Mouse (Mus musculus): ENCODE measurements around the gene Dnal4. TPM values are rescaled to one million over a fixed set of nuclear protein-coding genes. Genes with fewer than 3 reads are reported as not detected.

Dnal4 gene
- total RNA-seq, 1 experiment from 2014 or later = 16.0 TPM

DNA sequence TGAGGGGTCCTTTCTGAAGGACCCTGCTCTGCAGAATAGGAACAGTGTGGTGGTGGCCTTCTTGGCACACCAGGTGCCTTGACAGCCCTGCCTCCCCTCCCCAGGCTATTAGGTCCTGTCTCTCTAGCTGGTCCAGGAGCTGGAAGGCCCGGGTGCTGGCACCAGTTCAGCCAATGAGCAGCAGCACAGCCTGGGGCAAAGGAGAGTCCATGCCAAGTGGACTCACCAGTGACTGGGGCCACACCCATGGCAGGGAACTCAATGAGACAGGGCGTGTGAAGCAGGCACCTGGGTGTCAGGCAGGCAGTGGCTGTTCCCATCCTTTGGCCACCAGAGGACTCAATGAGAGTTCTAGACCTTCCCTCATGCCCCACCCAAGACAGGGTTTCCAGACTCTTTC, 12.3 kb downstream of the Dnal4 start:
- ATAC-seq (replicated peaks; ENCODE audit: low read depth, poor library complexity, severe bottlenecking) = no peak

DNA sequence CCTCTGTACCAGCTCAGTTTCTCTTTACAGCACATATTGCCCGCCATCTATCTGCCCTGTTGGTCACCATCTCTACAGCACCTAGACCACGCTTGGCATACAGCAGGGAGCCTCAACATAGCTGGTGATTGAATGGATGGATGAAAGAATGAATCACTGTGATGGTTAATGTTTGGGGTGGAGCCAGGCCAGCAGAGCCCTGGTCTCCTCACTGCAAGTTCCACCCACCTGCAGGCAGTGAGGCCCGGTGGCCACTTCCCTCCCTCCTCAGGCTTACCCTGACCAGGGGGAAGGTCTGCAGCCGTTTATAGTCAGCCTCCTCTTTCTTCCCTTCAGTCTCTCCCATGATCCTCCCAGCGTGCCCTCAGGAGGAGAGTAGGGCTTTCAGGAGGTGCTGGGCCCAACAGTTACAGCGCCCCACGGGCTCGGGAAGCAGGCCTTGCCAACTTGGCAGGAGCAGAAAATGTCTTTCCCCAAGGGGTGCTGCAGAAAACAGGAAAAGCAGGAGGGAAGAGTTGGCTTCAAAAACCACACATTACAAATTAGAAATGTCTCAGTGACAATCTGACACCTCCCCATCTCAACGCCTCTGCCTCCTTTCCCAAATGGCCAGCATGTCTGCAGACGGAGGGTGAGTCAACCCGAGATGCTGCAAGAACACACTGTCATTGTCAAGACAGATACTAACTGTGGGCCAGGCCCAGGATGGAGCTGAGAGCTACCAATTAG, 12.9 kb downstream of the Dnal4 start:
- no peak for ATAC-seq (replicated peaks; ENCODE audit: low read depth, poor library complexity, severe bottlenecking)

DNA sequence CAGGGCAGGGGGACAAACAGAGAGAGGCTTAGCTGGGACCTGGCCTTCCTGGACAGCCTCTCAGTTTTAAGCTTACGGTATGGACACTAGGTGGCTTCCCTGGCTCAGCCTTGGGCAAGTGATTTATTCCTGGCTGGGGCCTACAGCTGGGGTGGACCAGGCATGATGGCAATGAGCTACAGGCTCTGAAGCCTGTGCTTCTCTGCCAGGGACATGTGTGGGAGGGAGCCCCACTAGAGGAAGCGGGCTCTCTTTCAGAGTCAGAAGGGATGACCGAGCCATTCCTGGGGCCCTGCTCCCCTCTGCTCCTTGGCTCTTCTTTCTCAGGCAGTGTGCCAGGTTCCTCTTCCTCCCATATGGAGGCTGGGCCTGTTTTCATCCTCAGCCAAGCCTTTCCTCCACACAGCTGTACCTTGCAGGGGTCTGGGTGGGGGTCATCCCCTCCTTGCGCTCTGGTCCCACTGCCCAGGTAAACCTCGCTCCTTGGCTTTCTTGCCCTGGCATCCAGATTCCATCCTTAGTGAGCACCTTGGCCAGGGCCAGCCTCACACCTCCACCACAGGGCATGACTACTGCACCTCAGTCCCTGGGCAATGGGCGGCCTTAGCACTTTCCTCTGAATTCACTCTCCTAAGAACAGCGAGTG, 13.9 kb downstream of the Dnal4 start:
- no peak for ATAC-seq (replicated peaks; ENCODE audit: low read depth, poor library complexity, severe bottlenecking)

DNA sequence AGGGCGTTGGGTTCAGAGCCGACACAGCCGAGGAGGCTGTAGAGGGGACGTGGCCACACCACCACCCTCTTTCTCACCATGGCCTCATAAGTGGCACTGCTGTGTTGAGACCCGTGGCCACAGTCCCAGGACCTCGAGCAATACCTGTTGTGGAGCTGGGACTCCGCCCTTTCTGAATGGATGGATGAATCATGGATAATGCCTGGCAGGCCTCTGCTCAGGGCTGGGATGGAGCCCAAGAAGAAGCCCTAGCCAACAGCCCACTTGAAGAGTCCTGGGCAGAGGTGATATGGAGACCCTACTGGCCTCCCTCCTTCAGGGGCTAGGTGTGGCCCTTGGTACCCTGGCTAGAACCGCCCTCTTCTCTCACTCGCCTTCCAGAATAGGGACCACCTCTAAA, 14.6 kb downstream of the Dnal4 start:
- no peak for ATAC-seq (replicated peaks; ENCODE audit: low read depth, poor library complexity, severe bottlenecking)

DNA sequence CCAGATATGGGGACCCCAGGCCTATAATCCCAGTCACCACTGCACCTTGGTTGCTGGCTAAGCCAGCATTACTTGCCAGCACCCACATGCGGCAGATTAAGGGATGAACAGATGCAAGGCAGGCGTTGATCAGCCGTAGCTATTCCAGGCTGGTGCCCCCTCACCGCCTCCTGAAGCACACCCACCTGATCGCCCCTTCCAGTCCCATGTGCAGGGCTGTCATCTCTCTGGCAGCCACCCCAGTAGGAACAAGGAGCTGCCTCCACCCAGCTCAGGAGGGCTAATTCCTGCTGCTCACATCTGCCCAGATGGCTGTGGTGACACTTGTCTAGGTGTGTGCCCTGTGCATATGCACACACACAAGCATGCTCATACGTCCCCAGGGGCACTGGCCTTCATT, 16.7 kb downstream of the Dnal4 start:
- no peak for ATAC-seq (replicated peaks; ENCODE audit: low read depth, poor library complexity, severe bottlenecking)

DNA sequence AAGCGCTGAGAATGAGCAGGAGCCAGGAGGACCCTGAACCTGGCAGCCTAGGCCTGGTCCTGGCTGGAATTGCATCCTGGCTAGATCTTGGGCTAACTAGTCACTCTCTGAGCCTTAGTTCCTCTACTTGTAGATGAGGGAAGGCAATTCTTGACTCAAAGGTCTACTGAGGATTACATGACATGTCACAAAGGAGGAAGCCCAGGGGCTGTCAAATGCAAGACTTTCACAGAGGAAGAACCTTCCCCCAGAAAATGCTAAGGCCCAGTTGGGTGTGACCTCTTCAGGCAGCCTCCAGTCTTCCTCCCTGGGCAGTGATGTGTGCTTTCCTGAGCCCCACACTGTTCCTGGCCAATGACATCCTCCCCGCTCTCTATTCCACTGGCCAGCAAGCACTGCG, 20.5 kb downstream of the Dnal4 start:
- ATAC-seq (replicated peaks; ENCODE audit: low read depth, poor library complexity, severe bottlenecking) = no peak

DNA sequence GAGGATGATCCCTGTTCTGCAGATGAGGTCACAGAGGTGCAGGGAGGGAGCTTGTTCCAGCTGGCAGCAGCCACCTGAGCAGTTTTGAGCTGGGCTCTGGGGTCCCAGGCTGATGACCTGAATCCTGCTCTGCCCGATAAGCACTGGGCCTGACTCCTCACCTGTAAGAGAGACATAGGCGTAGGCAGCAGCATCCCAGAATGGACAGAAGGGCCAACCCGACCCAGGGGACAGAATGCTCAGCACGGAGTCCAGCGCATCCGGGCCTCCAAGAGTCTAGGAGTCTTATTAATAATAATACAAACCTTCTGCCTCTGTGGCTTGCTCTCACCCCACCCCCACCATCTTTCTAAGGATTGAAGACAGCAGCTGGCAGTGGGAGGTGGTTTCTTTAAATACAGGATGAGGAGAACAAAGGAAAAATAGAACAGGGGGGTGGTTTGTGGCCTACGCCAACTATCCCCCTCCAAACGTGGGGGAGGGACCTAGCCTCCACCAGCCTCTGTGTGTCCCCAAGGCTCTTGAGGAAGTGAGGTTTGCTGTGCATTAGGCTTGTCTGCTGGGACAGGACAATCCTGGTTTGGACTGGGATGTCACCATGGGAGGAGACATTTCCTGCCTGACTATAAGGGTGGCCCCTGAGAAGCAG, 21.5 kb downstream of the Dnal4 start:
- no peak for ATAC-seq (replicated peaks; ENCODE audit: low read depth, poor library complexity, severe bottlenecking)

DNA sequence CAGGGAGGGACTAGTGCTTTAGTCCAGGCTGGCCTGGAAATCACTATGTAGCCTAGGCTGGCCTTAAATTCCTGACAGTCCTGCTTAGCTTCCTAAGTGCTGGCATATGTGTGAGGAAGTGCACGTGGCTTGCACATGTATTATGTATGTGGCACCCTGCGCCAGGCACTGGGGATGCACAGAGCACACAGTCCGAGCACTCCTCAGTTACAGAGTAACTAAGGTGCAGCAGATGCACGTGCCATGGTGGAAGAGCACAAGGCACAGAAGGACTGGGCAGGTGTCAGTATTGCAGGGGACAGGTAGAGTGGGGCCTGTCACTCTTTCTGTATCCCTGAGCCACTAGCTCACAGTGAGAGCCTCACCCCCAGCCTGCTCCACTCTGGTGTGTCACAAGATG, 22.5 kb downstream of the Dnal4 start:
- ATAC-seq (replicated peaks; ENCODE audit: low read depth, poor library complexity, severe bottlenecking) = no peak

DNA sequence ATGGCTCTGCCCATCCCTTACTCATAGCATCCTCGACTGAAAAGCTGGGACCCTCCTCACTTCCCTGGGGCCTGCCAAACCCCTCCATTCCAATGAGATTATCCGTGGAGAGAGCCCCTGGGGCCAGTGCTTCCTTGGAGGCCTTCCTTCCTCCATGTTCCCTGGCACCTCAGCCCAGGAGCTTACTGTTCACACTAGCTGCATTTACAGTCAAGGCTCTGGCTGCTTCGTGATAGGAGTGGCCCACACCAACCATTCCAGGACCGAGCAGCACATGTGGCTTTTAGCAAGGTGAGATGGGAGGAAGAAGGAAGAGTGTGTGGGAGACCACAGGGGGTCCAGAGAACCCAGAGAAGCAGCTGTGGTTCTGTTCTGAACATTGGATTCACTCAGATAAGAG, 23.8 kb downstream of the Dnal4 start:
- ATAC-seq (replicated peaks; ENCODE audit: low read depth, poor library complexity, severe bottlenecking) = no peak

DNA sequence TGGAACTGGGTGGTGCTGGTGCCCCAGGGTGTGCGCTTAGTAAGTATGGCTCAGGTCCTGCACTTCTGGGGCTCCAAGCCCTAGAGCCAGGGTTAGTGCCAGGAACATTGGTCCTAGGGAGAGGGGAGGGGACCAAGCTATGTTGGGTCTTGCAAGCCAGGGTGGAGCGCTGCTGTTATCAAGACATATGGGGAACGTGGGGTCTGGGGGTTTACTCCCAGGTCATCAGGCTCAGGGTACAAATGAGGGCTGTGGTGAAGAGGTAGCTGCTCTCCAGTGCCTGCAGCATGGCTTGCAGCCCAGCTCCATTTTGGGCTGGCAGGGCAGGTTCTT, 24.3 kb downstream of the Dnal4 start:
- ATAC-seq (replicated peaks; ENCODE audit: low read depth, poor library complexity, severe bottlenecking) = no peak; the same call in 1 of the 2 replicates

DNA sequence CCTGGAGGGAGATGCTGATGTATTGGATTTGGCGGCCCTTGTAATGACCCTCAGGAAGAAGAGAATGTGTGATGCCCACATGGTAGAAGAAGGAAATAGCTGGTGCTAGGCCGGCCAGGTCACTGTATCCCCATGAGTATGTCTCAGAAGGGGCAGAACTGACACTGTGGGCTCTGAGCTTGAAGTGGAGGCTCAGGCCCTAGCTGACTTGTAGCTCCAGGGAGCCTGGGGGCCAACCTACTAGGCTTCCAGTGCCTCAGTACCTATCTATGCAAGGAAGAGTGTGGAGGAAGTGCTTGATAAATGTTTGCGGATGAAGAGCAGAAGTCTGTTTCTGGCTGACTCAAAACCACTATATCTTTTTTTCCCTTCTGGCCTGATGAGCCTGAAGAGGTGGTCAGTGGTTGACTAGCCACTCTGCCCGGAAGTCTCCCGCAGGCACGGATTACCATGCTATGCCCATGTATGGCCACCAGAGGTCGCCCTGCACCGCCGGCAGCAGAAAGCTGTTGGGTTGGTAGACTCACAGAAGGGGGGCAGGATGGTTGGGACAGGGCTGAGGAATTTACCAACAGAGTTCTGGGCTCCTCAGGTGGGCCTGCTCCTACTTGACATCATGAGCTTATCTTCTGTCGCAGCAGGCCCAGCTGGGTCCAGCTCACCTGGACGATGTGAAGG, 24.8 kb downstream of the Dnal4 start:
- ATAC-seq (replicated peaks; ENCODE audit: low read depth, poor library complexity, severe bottlenecking) = peak; percentile 73

DNA sequence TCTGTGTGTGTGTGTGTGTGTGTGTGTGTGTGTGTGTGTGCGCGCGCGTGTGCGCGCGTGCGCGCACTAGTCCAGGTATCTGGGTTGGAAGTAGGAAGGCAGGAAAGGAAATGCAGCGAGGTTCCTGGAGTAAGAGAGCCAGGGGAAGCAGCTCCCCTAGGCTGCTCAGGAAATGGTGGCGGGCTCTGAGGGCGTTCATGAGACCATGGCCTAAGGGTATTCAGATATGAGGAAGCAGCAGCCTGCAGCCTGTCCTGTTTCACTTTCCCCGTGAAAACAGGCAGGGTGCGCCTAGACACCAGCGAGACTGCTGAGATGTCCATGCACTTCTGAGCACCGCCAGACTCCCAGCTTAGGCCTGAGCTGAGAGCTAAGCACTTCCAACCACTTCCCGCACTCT, 25.9 kb downstream of the Dnal4 start:
- peak; percentile 59 for ATAC-seq (replicated peaks; ENCODE audit: low read depth, poor library complexity, severe bottlenecking)

DNA sequence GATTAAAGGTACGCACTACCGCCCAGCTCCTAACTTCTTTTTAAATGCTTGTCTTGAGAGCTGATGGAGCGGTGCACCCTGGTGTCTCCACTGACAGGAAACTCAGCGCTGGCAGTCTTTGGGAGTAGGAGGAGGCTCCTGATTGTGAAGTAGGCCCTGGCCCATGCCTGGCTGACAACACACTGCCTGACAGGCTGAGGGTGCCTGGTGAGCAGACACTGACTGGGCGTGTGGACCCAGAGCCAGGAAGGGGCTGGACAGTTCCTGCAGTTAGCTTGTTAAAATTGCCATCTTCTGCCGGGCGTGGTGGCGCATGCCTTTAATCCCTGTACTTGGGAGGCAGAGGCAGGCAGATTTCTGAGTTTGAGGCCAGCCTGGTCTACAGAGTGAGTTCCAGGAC, 27.4 kb downstream of the Dnal4 start:
- no peak for ATAC-seq (replicated peaks; ENCODE audit: low read depth, poor library complexity, severe bottlenecking)

DNA sequence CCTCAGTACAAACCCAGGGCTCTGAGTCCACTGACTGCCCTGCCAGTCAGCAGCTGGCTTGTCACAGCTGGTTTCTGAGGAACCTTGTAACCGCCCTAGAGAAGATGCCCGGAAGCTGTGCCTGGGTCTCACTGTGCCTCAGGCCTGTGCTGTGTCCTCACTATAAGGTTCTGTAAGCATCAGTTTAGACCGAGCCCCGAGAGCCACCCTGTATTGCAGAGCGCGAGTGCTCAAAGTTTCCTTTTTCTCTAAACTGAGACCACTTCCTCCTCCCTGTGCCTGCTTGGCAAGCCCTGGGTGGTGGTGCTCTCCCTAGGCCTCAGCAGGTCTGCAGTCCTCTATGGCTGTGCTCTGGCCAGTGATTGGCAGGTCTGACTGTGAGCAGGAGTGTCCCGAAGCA, 28.5 kb downstream of the Dnal4 start:
- 0 out of 2 replicates have a peak, but pooled peaks have one; percentile 9 for ATAC-seq (replicated peaks; ENCODE audit: low read depth, poor library complexity, severe bottlenecking)

DNA sequence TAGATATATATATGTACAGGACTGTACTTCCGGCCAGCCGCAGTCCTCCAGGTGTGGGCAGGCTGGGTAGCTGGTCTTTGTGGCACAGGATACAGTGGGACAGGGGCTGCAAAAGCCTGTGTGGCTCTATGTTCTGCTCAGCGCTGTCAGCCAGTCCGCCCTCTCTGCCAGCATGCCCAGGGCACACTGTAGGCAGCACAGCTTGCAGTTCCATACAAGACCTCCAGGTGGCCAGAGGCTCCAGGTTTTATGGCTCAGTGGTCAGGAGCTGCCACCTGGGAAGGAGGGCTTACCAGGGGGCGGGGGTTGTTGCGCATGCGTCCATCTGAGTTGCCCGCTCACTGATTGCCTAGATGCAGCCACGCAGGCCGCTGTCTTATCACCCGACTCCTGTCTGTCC, 29.7 kb downstream of the Dnal4 start:
- 0 out of 2 replicates have a peak, but pooled peaks have one; percentile 30 for ATAC-seq (replicated peaks; ENCODE audit: low read depth, poor library complexity, severe bottlenecking)

DNA sequence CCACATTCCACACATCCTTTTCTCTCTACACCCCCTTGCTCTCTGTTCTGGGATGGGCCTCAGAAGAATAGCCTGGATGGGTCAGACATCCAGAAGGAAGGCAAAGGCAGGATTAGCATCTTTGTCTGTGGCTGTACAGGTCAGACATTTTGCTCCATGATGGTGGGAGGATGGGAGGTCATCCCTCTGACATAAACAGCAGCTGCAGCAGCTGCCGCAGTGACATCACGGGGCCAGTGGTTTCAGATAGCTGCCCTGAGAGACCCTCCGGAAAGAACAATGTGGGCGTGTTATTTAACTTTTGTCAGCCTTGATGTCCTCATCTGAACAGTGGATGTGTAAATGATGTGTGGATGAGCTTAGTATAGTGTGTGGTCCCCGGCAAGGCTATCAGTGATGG, 31.8 kb downstream of the Dnal4 start:
- ATAC-seq (replicated peaks; ENCODE audit: low read depth, poor library complexity, severe bottlenecking) = no peak

DNA sequence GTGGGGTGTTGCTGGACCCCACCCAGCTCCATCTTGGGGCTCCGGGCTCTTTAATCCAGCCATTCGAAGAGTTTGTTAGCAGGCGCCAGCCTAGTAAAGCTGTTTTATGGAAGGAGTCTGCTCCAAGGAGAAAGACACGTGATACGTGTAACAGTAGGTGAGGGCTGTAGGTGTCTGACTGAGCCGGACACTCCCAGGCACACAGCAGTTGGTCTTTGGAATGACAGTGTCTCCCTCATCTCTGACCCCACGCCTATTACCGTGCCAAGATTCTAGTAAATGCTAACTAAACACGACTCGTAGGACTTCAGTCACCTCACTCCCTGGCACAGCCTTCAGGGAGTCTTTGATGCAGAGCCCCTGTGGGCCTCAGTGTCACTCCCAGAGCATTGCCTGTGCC, 32.3 kb downstream of the Dnal4 start:
- ATAC-seq (replicated peaks; ENCODE audit: low read depth, poor library complexity, severe bottlenecking) = no peak

DNA sequence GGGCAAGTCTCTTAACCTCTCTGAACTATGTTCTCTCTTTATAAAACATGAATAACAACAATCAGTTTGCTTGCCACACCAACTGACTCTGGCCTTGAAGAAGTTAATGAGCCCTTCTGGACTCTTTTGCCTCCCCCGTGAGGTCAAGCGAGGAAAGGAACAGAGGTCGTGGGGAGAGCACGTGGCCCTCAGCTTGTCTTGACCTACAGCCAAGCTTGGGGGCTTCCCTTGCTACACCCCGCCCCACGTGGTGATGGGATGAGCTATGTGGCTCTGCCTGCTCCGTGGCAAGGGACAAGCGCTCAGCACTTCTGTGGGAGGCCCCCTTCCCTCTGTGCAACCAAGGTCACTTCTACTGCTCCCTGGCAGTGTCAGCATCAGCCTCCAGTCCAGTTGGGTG, 32.9 kb downstream of the Dnal4 start:
- ATAC-seq (replicated peaks; ENCODE audit: low read depth, poor library complexity, severe bottlenecking) = no peak

DNA sequence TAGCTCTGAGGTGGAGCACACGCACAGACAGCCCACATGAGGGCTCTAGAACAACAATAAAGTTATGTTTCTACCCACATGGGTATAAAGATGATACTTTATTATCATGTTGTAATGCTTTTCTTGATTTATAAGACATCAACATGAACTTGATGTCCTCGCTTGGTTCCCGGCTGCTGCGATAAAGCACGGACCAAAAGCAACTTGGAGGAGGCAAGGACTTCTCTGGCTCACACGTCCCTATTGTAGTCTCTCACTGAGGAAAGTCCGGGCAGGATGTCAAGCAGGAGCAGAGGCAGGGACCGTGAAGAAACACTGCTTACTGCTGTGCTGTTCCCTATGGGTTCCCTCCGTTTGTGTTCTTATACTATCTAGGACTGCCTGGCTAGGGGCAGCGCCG, 33.6 kb downstream of the Dnal4 start:
- ATAC-seq (replicated peaks; ENCODE audit: low read depth, poor library complexity, severe bottlenecking) = no peak

DNA sequence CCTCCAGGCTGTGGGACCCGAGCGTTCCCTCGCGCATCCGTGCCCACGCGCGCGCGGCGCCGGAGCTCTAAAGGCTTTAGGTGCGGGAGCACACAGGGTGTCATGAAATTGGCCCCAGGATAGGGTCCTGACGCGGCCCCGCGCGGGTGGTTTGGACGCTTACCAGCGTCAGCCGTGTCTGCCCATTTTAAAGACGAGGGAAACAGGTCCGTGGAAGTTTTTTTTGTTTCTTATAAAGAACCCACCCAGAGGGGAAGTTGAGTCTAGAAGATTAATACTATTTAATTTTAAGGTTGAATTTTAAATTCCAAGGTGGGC, 35.0 kb downstream of the Dnal4 start:
- ATAC-seq (replicated peaks; ENCODE audit: low read depth, poor library complexity, severe bottlenecking) = no peak
